9 mouse cellular contexts compared by ENCODE assay signal in genomic region chr4:3229532-3229931, GRCm38 (mm10). TPM values are rescaled to one million over a fixed set of nuclear protein-coding genes. Genes with fewer than 3 reads are reported as not detected.
A peak's percentile ranks its signal among the peaks of the same experiment; 100 is the strongest.
DNase-seq lines count a peak whose midpoint lies in the region; ATAC-seq lines count a peak whose summit lies in the region.
"Had no signal": no experiment of that assay in that cellular context is flagged by ENCODE, and none has a peak within 500 bp of the region (broad histone marks: within the 10 kb centered on the region; RNA-seq: fewer than 3 reads in every experiment).

No protein-coding gene starts in this region.

- H3K4me1 ChIP-seq in intestine, embryonic 15.5 days (replicated peaks), result no peaks in the 10 kb centered on the region

- DNase-seq in adrenal gland, postnatal 10 days, result peak; percentile 51
- DNase-seq in adrenal gland, postnatal 4 days (ENCODE audit: low spot score in 2 of 2), result no peak
- DNase-seq in right cerebral cortex, postnatal 4 days, result peak; percentile 52
- DNase-seq in right cerebral cortex, postnatal 36 days (ENCODE audit: low spot score in 2 of 2), result no peak
- peak; percentile 49 to 50 for DNase-seq in lung, postnatal 4 days
- no peak for DNase-seq in frontal cortex, postnatal 25 days (ENCODE audit: low spot score in 2 of 2)
- no peak for DNase-seq in left cerebral cortex, postnatal 25 days (ENCODE audit: low spot score in 2 of 2)

- WGBS in intestine, embryonic 15.5 days, result 65% methylated on average over 4 of the region's 4 CpGs

- no peak overlapping the region for H3K4me2 ChIP-seq in intestine, embryonic 15.5 days (replicated peaks)

- H3K9me3 ChIP-seq in intestine, embryonic 15.5 days, result 0 out of 2 replicates have a peak, but pooled peaks cover 5% of the 10 kb centered on the region

- peak; percentile 25; the same call in 1 of the 2 replicates for ATAC-seq in intestine, embryonic 15.5 days

- no peak overlapping the region for H3K27ac ChIP-seq in intestine, embryonic 15.5 days
- H3K27ac ChIP-seq: macrophage had no signal

- intact Hi-C loops in left cerebral cortex, postnatal 25 days (cut with DNase I), result no loop called here

- H3K4me3 ChIP-seq in intestine, embryonic 15.5 days (replicated peaks), result no peak overlapping the region

- H3K36me3 ChIP-seq in intestine, embryonic 15.5 days, result no peaks in the 10 kb centered on the region

- no peak overlapping the region for H3K9ac ChIP-seq in intestine, embryonic 15.5 days

- H3K27me3 ChIP-seq in intestine, embryonic 15.5 days (replicated peaks), result no peaks in the 10 kb centered on the region

RNA-seq across cellular contexts. Expression of gene Vmn1r3, which starts 44.4 kb away (rescaled TPM):
- total RNA-seq in adrenal gland, postnatal 10 days (2021), result under 1 TPM in 1 of 2 experiments, not detected in 1; 0.70 TPM
- total RNA-seq in adrenal gland, postnatal 4 days (2021), result 1 to 10 TPM; 1.3 to 2.5 TPM
- not detected in 2 replicates for polyA plus RNA-seq in intestine, embryonic 15.5 days (2015; fragmentation: Nextera tagmentation; extraction: Ambion mirVana)
- total RNA-seq in left cerebral cortex, postnatal 25 days (2021), result not detected
- polyA plus RNA-seq: macrophage had no signal

Comparison
In these comparisons a context has a peak if more than half of its experiments do, and no peak if none do; other contexts are left out.
1. DNase-seq: peak in adrenal gland, postnatal 10 days (single experiment), right cerebral cortex, postnatal 4 days (single experiment) and lung, postnatal 4 days (2 of 2); none in adrenal gland, postnatal 4 days (0 of 2), right cerebral cortex, postnatal 36 days (0 of 2), frontal cortex, postnatal 25 days (0 of 2) and left cerebral cortex, postnatal 25 days (0 of 2).